Mouse (Mus musculus): ENCODE measurements at regions not wholly inside any gene's neighbourhood (a gene's known extent, or its start where the extent isn't known, plus 50 kb on each side); places are given as distances from the start of the nearest gene placed in this dataset.

- Histone ChIP-seq H3K4me2 (replicated peaks; ENCODE audit: low read depth) (no peak overlapping the region), H3K36me3 (ENCODE audit: control insufficient read depth, insufficient read depth) (no peaks in the 10 kb centered on the region), H3K27ac (ENCODE audit: low read depth, low read length) (no peak overlapping the region), H3K4me1 (replicated peaks; ENCODE audit: control insufficient read depth, insufficient read depth, low read length) (no peaks in the 10 kb centered on the region), H3K9ac (ENCODE audit: low read depth, low read length) (no peak overlapping the region), H3K4me3 (ENCODE audit: low read depth, low read length) (no peak overlapping the region), H3K9me3 (ENCODE audit: control insufficient read depth) (no peaks in the 10 kb centered on the region), H3K27me3 (replicated peaks; ENCODE audit: control insufficient read depth, insufficient read depth, low read length) (no peaks in the 10 kb centered on the region)
- 84% methylated on average over 4 of the region's 4 CpGs for WGBS
- no peak for ATAC-seq
- TF ChIP-seq CTCF (IDR thresholded peaks at IDR 0.05; ENCODE audit: low read depth), result no peak
Measured at GRCm38 (mm10) chr1:75845771-75846535, 299.9 kb downstream of the Slc4a3 start.

GRCm38 (mm10) chr1:75847681-75848080 is 301.6 kb downstream of the Slc4a3 start:
- Histone ChIP-seq H3K4me1 (replicated peaks; ENCODE audit: control insufficient read depth, insufficient read depth, low read length) (no peaks in the 10 kb centered on the region), H3K27ac (ENCODE audit: low read depth, low read length) (no peak overlapping the region), H3K36me3 (ENCODE audit: control insufficient read depth, insufficient read depth) (no peaks in the 10 kb centered on the region), H3K4me3 (ENCODE audit: low read depth, low read length) (no peak overlapping the region), H3K4me2 (replicated peaks; ENCODE audit: low read depth) (no peak overlapping the region), H3K9ac (ENCODE audit: low read depth, low read length) (no peak overlapping the region), H3K9me3 (ENCODE audit: control insufficient read depth) (no peaks in the 10 kb centered on the region), H3K27me3 (replicated peaks; ENCODE audit: control insufficient read depth, insufficient read depth, low read length) (no peaks in the 10 kb centered on the region)
- no peak for ATAC-seq
- TF ChIP-seq CTCF (IDR thresholded peaks at IDR 0.05; ENCODE audit: low read depth), result no peak
- 66% methylated on average over 3 of the region's 3 CpGs for WGBS

GRCm38 (mm10) chr1:75848436-75848835 is 302.4 kb downstream of the Slc4a3 start:
- WGBS, result 88% methylated on average over 4 of the region's 4 CpGs
- H3K4me1 ChIP-seq (replicated peaks; ENCODE audit: control insufficient read depth, insufficient read depth, low read length), result no peaks in the 10 kb centered on the region
- H3K4me2 ChIP-seq (replicated peaks; ENCODE audit: low read depth), result no peak overlapping the region
- no peak overlapping the region for H3K27ac ChIP-seq (ENCODE audit: low read depth, low read length)
- no peak for TF ChIP-seq CTCF (IDR thresholded peaks at IDR 0.05; ENCODE audit: low read depth)
- H3K27me3 ChIP-seq (replicated peaks; ENCODE audit: control insufficient read depth, insufficient read depth, low read length), result no peaks in the 10 kb centered on the region
- no peak overlapping the region for H3K4me3 ChIP-seq (ENCODE audit: low read depth, low read length)
- no peak for ATAC-seq
- H3K36me3 ChIP-seq (ENCODE audit: control insufficient read depth, insufficient read depth), result no peaks in the 10 kb centered on the region
- H3K9me3 ChIP-seq (ENCODE audit: control insufficient read depth), result no peaks in the 10 kb centered on the region
- H3K9ac ChIP-seq (ENCODE audit: low read depth, low read length), result no peak overlapping the region

GRCm38 (mm10) chr1:75850131-75850530 is 304.1 kb downstream of the Slc4a3 start:
- Histone ChIP-seq H3K27me3 (replicated peaks; ENCODE audit: control insufficient read depth, insufficient read depth, low read length) (no peaks in the 10 kb centered on the region), H3K36me3 (ENCODE audit: control insufficient read depth, insufficient read depth) (no peaks in the 10 kb centered on the region), H3K9me3 (ENCODE audit: control insufficient read depth) (no peaks in the 10 kb centered on the region), H3K4me2 (replicated peaks; ENCODE audit: low read depth) (no peak overlapping the region), H3K27ac (ENCODE audit: low read depth, low read length) (no peak overlapping the region), H3K9ac (ENCODE audit: low read depth, low read length) (no peak overlapping the region), H3K4me1 (replicated peaks; ENCODE audit: control insufficient read depth, insufficient read depth, low read length) (no peaks in the 10 kb centered on the region), H3K4me3 (ENCODE audit: low read depth, low read length) (no peak overlapping the region)
- 89% methylated on average over 4 of the region's 4 CpGs for WGBS
- TF ChIP-seq CTCF (IDR thresholded peaks at IDR 0.05; ENCODE audit: low read depth), result no peak
- no peak for ATAC-seq

DNA sequence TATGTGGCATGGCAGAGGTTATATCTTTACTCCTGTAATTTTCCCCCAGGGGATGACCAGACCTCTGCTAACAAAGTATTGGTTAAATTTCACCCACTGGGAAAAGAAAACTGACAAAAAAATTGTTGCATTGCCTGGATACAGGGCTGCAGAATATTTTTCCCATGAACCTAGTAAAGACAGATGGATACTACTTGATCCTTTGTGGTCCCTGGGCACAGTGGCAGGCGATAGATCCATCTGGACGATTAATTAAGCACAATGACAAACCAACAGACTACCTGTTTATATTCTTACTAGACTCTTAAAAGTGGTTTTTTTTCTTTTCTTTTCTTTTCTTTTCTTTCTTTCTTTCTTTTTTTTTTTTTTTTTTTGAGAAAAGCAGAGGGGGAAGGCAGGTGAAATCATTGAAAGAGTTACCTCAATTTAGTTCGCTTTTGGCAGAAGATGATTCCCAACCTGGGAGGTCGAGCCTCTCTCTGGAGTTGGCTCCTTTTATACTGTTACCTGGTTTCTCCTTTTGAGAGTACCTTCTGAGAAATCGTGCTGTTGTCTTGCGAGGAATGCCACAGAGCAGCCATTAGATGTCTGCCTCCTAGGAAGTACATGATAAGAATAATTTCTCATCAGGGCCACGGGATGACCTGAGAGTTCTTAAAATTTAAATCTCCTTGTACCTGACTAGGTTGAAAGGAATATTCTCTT is 312.6 kb downstream of the Slc4a3 start:
- no peak for TF ChIP-seq CTCF (IDR thresholded peaks at IDR 0.05; ENCODE audit: low read depth)
- WGBS, result 87% methylated on average over 7 of the region's 7 CpGs
- H3K9ac ChIP-seq (ENCODE audit: low read depth, low read length), result no peak overlapping the region
- no peaks in the 10 kb centered on the region for H3K27me3 ChIP-seq (replicated peaks; ENCODE audit: control insufficient read depth, insufficient read depth, low read length)
- no peak for ATAC-seq
- no peaks in the 10 kb centered on the region for H3K9me3 ChIP-seq (ENCODE audit: control insufficient read depth)
- no peak overlapping the region for H3K4me3 ChIP-seq (ENCODE audit: low read depth, low read length)
- no peak overlapping the region for H3K4me2 ChIP-seq (replicated peaks; ENCODE audit: low read depth)
- H3K4me1 ChIP-seq (replicated peaks; ENCODE audit: control insufficient read depth, insufficient read depth, low read length), result no peaks in the 10 kb centered on the region
- H3K36me3 ChIP-seq (ENCODE audit: control insufficient read depth, insufficient read depth), result no peaks in the 10 kb centered on the region
- no peak overlapping the region for H3K27ac ChIP-seq (ENCODE audit: low read depth, low read length)

DNA sequence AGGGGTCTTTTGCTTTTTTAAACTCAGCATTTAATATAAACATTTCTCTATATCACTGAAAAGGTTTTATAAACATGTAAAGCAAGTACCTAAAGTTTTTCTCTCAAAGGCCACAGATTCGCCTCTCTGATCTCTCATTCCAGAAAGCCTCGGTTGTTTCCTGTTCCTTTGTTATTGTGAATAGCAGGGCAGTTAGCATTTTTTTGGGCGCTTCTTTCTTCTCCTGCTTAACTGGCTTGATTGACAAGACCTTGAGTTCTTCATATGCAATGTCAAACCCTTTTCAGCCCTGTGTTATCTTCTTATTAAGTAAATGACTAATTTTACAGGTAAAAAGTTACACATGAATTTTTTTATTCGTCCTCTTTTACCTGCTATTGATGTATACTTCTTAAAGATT is 316.7 kb downstream of the Slc4a3 start:
- WGBS, result 65% methylated on average over 4 of the region's 4 CpGs

More for the DNA sequence above, 316.7 kb downstream of the Slc4a3 start:
- no peak overlapping the region for H3K4me3 ChIP-seq (ENCODE audit: low read depth, low read length)
- no peak for TF ChIP-seq CTCF (IDR thresholded peaks at IDR 0.05; ENCODE audit: low read depth)
- no peaks in the 10 kb centered on the region for H3K9me3 ChIP-seq (ENCODE audit: control insufficient read depth)
- H3K4me1 ChIP-seq (replicated peaks; ENCODE audit: control insufficient read depth, insufficient read depth, low read length), result no peaks in the 10 kb centered on the region
- no peaks in the 10 kb centered on the region for H3K36me3 ChIP-seq (ENCODE audit: control insufficient read depth, insufficient read depth)
- H3K9ac ChIP-seq (ENCODE audit: low read depth, low read length), result no peak overlapping the region
- H3K27me3 ChIP-seq (replicated peaks; ENCODE audit: control insufficient read depth, insufficient read depth, low read length), result no peaks in the 10 kb centered on the region
- ATAC-seq, result no peak
- no peak overlapping the region for H3K27ac ChIP-seq (ENCODE audit: low read depth, low read length)
- no peak overlapping the region for H3K4me2 ChIP-seq (replicated peaks; ENCODE audit: low read depth)
